Mouse (Mus musculus) neural tube, embryonic 15.5 days (tissue): ENCODE data around the gene Tns1. TPM values are rescaled to one million over a fixed set of nuclear protein-coding genes. Genes with fewer than 3 reads are reported as not detected.

Experiments
- ATAC-seq: fragments of 200-750 bp; cut with Nextera tagmentation; 2 replicates; pipeline ENCODE4 v1.8.0; 2017; ENCODE audit warnings: mild to moderate bottlenecking, moderate TSS enrichment, moderate library complexity; ENCODE audit not compliant: low FRiP score
- H3K27ac ChIP-seq: fragments of 300-500 bp; sonication (generic); replicated peaks from 2 replicates; pipeline ENCODE4 v1.5.1; 2015; ENCODE audit warnings: mild to moderate bottlenecking, inconsistent platforms
- H3K27me3 ChIP-seq: fragments of 300-500 bp; sonication (generic); replicated peaks from 2 replicates; pipeline ENCODE4 v1.6.1; 2015; ENCODE audit warnings: inconsistent platforms
- H3K36me3 ChIP-seq: fragments of 300-500 bp; sonication (generic); 2 replicates; pipeline ENCODE4 v1.6.1; 2015; ENCODE audit warnings: inconsistent platforms
- H3K4me1 ChIP-seq: fragments of 300-500 bp; sonication (generic); 2 replicates; pipeline ENCODE4 v1.6.1; 2015; ENCODE audit warnings: inconsistent platforms
- H3K4me2 ChIP-seq: fragments of 300-500 bp; sonication (generic); 2 replicates; pipeline ENCODE4 v1.6.1; 2015; ENCODE audit warnings: inconsistent platforms, mild to moderate bottlenecking, moderate library complexity
- H3K4me3 ChIP-seq: fragments of 300-500 bp; sonication (generic); replicated peaks from 2 replicates; pipeline ENCODE4 v1.5.1; 2015; ENCODE audit warnings: mild to moderate bottlenecking, inconsistent platforms
- H3K9ac ChIP-seq: fragments of 300-500 bp; sonication (generic); replicated peaks from 2 replicates; pipeline ENCODE4 v1.6.1; 2015; ENCODE audit warnings: mild to moderate bottlenecking, inconsistent platforms
- H3K9me3 ChIP-seq: fragments of 300-500 bp; sonication (generic); replicated peaks from 2 replicates; pipeline ENCODE4 v1.6.1; 2016; ENCODE audit warnings: inconsistent platforms
- WGBS: fragments of 180-500 bp; shearing (Covaris S2); methylation state at CpG from one replicate; pipeline ENCODE4 v1.1.7; 2015; ENCODE audit warnings: mixed read lengths; 5-methylcytosine and 5-hydroxymethylcytosine counted together
- polyA plus RNA-seq: library from polyadenylated mRNA; unstranded; fragments of >200 nt; fragmentation: Nextera tagmentation; extraction: Ambion mirVana; gene quantifications from 2 replicates; pipeline ENCODE4 v1.2.1, GENCODE M21; 2015

The Tns1 gene
- polyA plus RNA-seq, 1 experiment from 2014 or later: 13.3 TPM

DNA sequence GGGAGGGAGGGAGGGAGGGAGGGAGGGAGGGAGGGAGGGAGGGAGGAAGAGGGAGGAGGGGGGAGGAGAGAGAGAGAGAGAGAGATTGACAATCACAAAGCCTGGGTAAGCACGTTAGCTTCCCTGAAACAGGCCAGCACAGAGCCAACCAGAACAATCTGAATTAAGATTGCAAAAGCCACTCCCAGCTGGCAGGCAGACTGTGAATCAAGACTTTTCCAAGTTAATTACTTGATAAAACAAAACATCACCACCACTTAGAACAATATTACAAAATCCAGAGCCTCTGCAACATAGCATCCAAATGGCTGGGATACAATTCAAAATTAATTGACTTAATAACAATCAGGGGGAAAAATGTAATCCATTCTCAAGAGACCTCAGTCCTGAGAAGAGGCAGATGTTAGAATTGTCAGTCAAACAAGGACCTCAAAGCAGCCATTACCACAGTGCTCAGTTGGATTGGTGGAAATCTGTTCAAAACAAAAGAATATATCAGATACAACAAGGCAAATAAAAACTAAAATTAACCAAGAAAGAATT lies 248.5 kb downstream of the Tns1 start:
- H3K9ac ChIP-seq: no peak overlapping the region
- H3K36me3 ChIP-seq: no peaks in the 10 kb centered on the region
- no peak overlapping the region for H3K4me3 ChIP-seq
- no peaks in the 10 kb centered on the region for H3K27me3 ChIP-seq
- H3K4me1 ChIP-seq: no peaks in the 10 kb centered on the region
- ATAC-seq: no peak
- H3K4me2 ChIP-seq: no peak overlapping the region
- no peaks in the 10 kb centered on the region for H3K9me3 ChIP-seq
- no peak overlapping the region for H3K27ac ChIP-seq
- WGBS: 16% methylated on average over 1 of the region's 1 CpGs

DNA sequence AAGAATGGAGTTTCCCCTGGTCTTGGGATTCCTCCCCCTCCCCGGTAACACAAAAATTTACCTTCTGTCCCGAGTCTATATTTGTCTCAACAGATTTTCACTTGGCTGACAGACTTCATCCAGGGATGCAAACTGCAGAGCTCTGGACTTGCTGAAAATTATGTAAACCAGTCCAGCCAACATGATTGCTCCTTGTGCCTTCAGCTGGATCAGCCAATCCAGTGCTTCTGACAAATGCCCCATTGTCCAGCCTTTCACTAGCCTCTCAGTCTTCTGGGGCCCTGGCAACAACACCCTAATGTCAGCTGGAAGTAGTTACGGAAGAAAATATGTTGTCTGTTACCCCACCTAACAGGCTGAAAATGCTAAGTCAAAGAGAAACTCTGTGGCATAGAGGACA lies 259.9 kb downstream of the Tns1 start:
- no peak for ATAC-seq
- WGBS: 69% methylated on average over 3 of the region's 3 CpGs

DNA sequence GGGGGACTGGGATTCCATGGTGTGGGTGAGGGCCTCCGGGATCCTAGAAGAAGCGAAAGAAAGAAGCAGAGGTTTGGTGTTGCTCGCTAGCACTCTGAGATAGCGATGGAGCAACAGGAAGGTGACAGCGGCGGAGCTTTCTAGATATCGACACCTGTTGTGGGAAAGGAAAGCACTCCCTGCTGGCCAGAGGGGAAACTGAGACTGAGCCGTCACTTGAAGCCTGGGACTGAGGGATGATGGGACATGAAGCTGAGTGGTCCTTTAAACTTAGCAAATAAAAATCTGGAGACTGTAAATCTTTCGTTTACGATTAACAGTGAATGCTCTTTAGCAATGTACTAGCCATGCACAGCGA lies 261.2 kb downstream of the Tns1 start:
- Histone ChIP-seq H3K4me2 (peak overlapping the region; percentile 32), H3K27me3 (no peaks in the 10 kb centered on the region; the same call in 1 of the 2 replicates), H3K36me3 (no peaks in the 10 kb centered on the region), H3K4me1 (peaks cover 9% of the 10 kb centered on the region), H3K9ac (0 out of 2 replicates have a peak overlapping the region, but pooled peaks have one; percentile 20), H3K27ac (0 out of 2 replicates have a peak overlapping the region, but pooled peaks have one; percentile 61), H3K9me3 (no peaks in the 10 kb centered on the region), H3K4me3 (no peak overlapping the region)
- no peak for ATAC-seq
- WGBS: 52% methylated on average over 11 of the region's 11 CpGs

More for the DNA sequence above, 259.9 kb downstream of the Tns1 start:
- H3K27ac ChIP-seq: no peak overlapping the region
- H3K27me3 ChIP-seq: no peaks in the 10 kb centered on the region; the same call in 1 of the 2 replicates
- H3K4me3 ChIP-seq: no peak overlapping the region
- peaks cover 9% of the 10 kb centered on the region for H3K4me1 ChIP-seq
- H3K9me3 ChIP-seq: no peaks in the 10 kb centered on the region
- H3K4me2 ChIP-seq: no peak overlapping the region
- H3K9ac ChIP-seq: no peak overlapping the region
- H3K36me3 ChIP-seq: no peaks in the 10 kb centered on the region

DNA sequence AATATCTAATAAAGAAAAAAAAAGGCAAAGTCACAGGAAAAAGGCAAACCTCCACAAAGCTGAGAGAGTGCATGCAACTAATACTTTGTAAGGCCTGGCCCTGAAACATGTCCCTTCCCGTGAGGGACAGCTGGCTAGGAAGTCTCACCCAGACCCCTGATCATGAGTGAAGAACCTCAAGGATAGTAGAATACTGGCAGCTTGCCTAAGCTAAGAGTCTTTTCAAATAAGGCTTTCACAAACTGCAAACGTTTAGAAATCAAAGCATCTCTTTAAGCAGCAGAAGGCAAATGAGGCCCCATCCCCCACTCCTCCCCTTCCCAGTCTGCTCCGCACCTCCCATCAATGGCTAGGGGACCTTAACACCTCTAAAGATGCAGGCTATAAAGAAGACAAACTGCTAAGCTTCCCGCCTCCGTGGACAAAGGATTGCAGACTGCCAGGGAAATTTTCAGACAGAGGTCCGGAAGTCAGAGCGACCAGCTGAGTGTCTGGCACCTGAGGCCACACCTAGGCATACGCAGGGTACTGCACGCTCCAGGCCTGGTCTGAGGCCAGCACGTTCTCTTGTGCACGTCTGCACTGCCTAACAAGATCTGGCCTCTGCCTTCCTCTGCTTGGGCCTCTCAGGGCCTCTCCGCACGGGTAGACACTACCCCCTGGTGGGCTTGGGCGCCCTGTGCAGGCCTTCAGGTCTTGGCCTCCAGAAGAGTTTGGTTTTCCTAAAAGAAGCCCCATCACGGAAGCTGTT lies 261.8 kb downstream of the Tns1 start:
- Histone ChIP-seq H3K9me3 (no peaks in the 10 kb centered on the region), H3K27me3 (no peaks in the 10 kb centered on the region; the same call in 1 of the 2 replicates), H3K9ac (0 out of 2 replicates have a peak overlapping the region, but pooled peaks have one; percentile 20), H3K4me2 (peak overlapping the region; percentile 32), H3K4me3 (no peak overlapping the region), H3K4me1 (peaks cover 9% of the 10 kb centered on the region), H3K36me3 (no peaks in the 10 kb centered on the region), H3K27ac (peak overlapping the region; percentile 61)
- ATAC-seq: peak; percentile 90
- 6% methylated on average over 15 of the region's 15 CpGs for WGBS

DNA sequence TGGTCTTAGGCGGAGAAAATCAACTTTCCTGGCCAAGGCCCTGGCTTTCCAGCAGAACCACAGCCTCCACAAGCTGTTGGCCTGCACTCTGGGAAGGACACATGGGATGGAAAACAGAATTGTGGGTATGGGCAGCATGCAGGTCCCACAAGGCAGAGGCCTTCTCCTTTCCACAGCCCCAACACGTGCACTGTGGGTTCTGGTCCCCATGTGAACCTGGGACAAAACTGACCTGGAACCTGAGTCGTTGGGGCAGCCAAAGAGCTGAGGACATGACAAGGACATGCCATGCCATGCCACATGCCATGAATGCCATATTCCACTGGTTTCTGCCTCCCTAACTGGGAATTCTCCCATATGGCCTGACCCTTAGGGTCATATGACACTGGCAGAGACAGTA lies 263.8 kb downstream of the Tns1 start:
- peaks cover 9% of the 10 kb centered on the region for H3K4me1 ChIP-seq
- no peaks in the 10 kb centered on the region for H3K9me3 ChIP-seq
- 87% methylated on average over 3 of the region's 3 CpGs for WGBS
- no peaks in the 10 kb centered on the region for H3K36me3 ChIP-seq
- ATAC-seq: no peak
- no peak overlapping the region for H3K27ac ChIP-seq
- no peaks in the 10 kb centered on the region; the same call in 1 of the 2 replicates for H3K27me3 ChIP-seq
- H3K4me3 ChIP-seq: no peak overlapping the region
- H3K9ac ChIP-seq: no peak overlapping the region
- no peak overlapping the region for H3K4me2 ChIP-seq

Other genes with a start within 250 kb of the Tns1 start
- gene Rufy4, start 1.1 kb upstream of the Tns1 start, polyA plus RNA-seq: 0.18 and 0.37 TPM in 2 replicates
- 0.05 and 0.13 TPM in 2 replicates for gene Cxcr2, start 29.5 kb upstream of the Tns1 start, polyA plus RNA-seq
- gene Cxcr1, start 70.2 kb upstream of the Tns1 start, polyA plus RNA-seq: not detected in 2 replicates
- 393 and 423 TPM in 2 replicates for gene Arpc2, start 111.6 kb upstream of the Tns1 start, polyA plus RNA-seq
- 0.73 TPM in 1 of 2 replicates, not detected in the other for gene Gpbar1, start 154.1 kb upstream of the Tns1 start, polyA plus RNA-seq
- 209 and 236 TPM in 2 replicates for gene Aamp, start 160.3 kb upstream of the Tns1 start, polyA plus RNA-seq
- gene Pnkd, start 160.5 kb upstream of the Tns1 start, polyA plus RNA-seq: 152 and 156 TPM in 2 replicates
- gene Tmbim1, start 181.2 kb upstream of the Tns1 start, polyA plus RNA-seq: 10.1 and 12.9 TPM in 2 replicates
- 1.1 and 1.4 TPM in 2 replicates for gene Catip, start 237.7 kb upstream of the Tns1 start, polyA plus RNA-seq